Mouse (Mus musculus): Measurements from ENCODE around the gene Iscu. TPM values are rescaled to one million over a fixed set of nuclear protein-coding genes. Genes with fewer than 3 reads are reported as not detected.

The Iscu gene
- polyA plus RNA-seq, 1 experiment from 2014 or later = 112 TPM

- Histone ChIP-seq H3K9ac (no peak overlapping the region), H3K4me2 (no peak overlapping the region), H3K4me3 (no peak overlapping the region), H3K27ac (ENCODE audit: poor library complexity, severe bottlenecking) (no peak overlapping the region), H3K9me3 (replicated peaks) (no peaks in the 10 kb centered on the region), H3K36me3 (peaks cover 18% of the 10 kb centered on the region), H3K4me1 (replicated peaks) (peaks cover 13% of the 10 kb centered on the region), H3K27me3 (replicated peaks) (no peaks in the 10 kb centered on the region)
- WGBS = 72% methylated on average over 5 of the region's 5 CpGs
- no peak for ATAC-seq (ENCODE audit: insufficient number of reproducible peaks, low FRiP score)
Observed at GRCm38 (mm10) chr5:113734376-113734775, 38.2 kb upstream of the Iscu start.

GRCm38 (mm10) chr5:113735023-113735344 is 37.6 kb upstream of the Iscu start:
- WGBS = 36% methylated on average over 7 of the region's 7 CpGs
- H3K4me1 ChIP-seq (replicated peaks) = peaks cover 13% of the 10 kb centered on the region
- peak overlapping the region; percentile 92 for H3K4me2 ChIP-seq
- H3K36me3 ChIP-seq = peaks cover 23% of the 10 kb centered on the region
- peak overlapping the region; percentile 66 for H3K9ac ChIP-seq
- no peaks in the 10 kb centered on the region for H3K9me3 ChIP-seq (replicated peaks)
- peak overlapping the region; percentile 79 for H3K27ac ChIP-seq (ENCODE audit: poor library complexity, severe bottlenecking)
- no peak for ATAC-seq (ENCODE audit: insufficient number of reproducible peaks, low FRiP score)
- no peaks in the 10 kb centered on the region for H3K27me3 ChIP-seq (replicated peaks)
- H3K4me3 ChIP-seq = peak overlapping the region; percentile 86

- peak; percentile 96 for ATAC-seq (ENCODE audit: insufficient number of reproducible peaks, low FRiP score)
- H3K9ac ChIP-seq = peak within 1 kb of the TSS; percentile 85
- H3K4me1 ChIP-seq (replicated peaks) = peaks cover 13% of the 10 kb centered on the region
- peak within 1 kb of the TSS; percentile 79 for H3K27ac ChIP-seq (ENCODE audit: poor library complexity, severe bottlenecking)
- no peaks in the 10 kb centered on the region for H3K9me3 ChIP-seq (replicated peaks)
- peak within 1 kb of the TSS; percentile 86 for H3K4me3 ChIP-seq
- peak within 1 kb of the TSS; percentile 92 for H3K4me2 ChIP-seq
- peaks cover 29% of the 10 kb centered on the region for H3K36me3 ChIP-seq
- H3K27me3 ChIP-seq (replicated peaks) = no peaks in the 10 kb centered on the region
- WGBS = under 1% methylated on average over 71 of the region's 71 CpGs
Observed at GRCm38 (mm10) chr5:113735345-113736112, 37.0 kb upstream of the Iscu start, which contains the start of gene Ficd. TSS of gene Ficd (plus strand) at chr5:113735803.

GRCm38 (mm10) chr5:113736113-113736502 is 36.4 kb upstream of the Iscu start:
- Histone ChIP-seq H3K27me3 (replicated peaks) (no peaks in the 10 kb centered on the region), H3K27ac (ENCODE audit: poor library complexity, severe bottlenecking) (peak overlapping the region; percentile 79), H3K36me3 (peaks cover 34% of the 10 kb centered on the region), H3K4me3 (peak overlapping the region; percentile 86), H3K4me1 (replicated peaks) (peaks cover 13% of the 10 kb centered on the region), H3K4me2 (peak overlapping the region; percentile 92), H3K9ac (peak overlapping the region; percentile 85), H3K9me3 (replicated peaks) (no peaks in the 10 kb centered on the region)
- 7% methylated on average over 10 of the region's 10 CpGs for WGBS
- ATAC-seq (ENCODE audit: insufficient number of reproducible peaks, low FRiP score) = peak; percentile 7; the same call in 1 of the 2 replicates

- Histone ChIP-seq H3K4me1 (replicated peaks) (peaks cover 13% of the 10 kb centered on the region), H3K9ac (peak overlapping the region; percentile 85), H3K27ac (ENCODE audit: poor library complexity, severe bottlenecking) (peak overlapping the region; percentile 79; the same call in 1 of the 2 replicates), H3K27me3 (replicated peaks) (no peaks in the 10 kb centered on the region), H3K36me3 (peaks cover 40% of the 10 kb centered on the region), H3K4me2 (peak overlapping the region; percentile 92), H3K4me3 (peak overlapping the region; percentile 86), H3K9me3 (replicated peaks) (no peaks in the 10 kb centered on the region)
- 41% methylated on average over 15 of the region's 15 CpGs for WGBS
- ATAC-seq (ENCODE audit: insufficient number of reproducible peaks, low FRiP score) = no peak
Observed at GRCm38 (mm10) chr5:113736522-113737164, 35.9 kb upstream of the Iscu start.

- no peak overlapping the region for H3K4me3 ChIP-seq
- WGBS = 92% methylated on average over 11 of the region's 11 CpGs
- H3K4me1 ChIP-seq (replicated peaks) = peaks cover 13% of the 10 kb centered on the region
- peaks cover 50% of the 10 kb centered on the region for H3K36me3 ChIP-seq
- H3K4me2 ChIP-seq = no peak overlapping the region
- H3K27ac ChIP-seq (ENCODE audit: poor library complexity, severe bottlenecking) = no peak overlapping the region
- no peaks in the 10 kb centered on the region for H3K9me3 ChIP-seq (replicated peaks)
- no peak overlapping the region for H3K9ac ChIP-seq
- no peaks in the 10 kb centered on the region for H3K27me3 ChIP-seq (replicated peaks)
- no peak for ATAC-seq (ENCODE audit: insufficient number of reproducible peaks, low FRiP score)
Observed at GRCm38 (mm10) chr5:113737607-113738237, 34.8 kb upstream of the Iscu start.

GRCm38 (mm10) chr5:113747629-113748028 is 24.9 kb upstream of the Iscu start:
- Histone ChIP-seq H3K4me1 (replicated peaks) (no peaks in the 10 kb centered on the region), H3K27ac (ENCODE audit: poor library complexity, severe bottlenecking) (no peak overlapping the region), H3K27me3 (replicated peaks) (no peaks in the 10 kb centered on the region), H3K36me3 (peaks cover 99% of the 10 kb centered on the region), H3K4me3 (no peak overlapping the region), H3K4me2 (no peak overlapping the region), H3K9me3 (replicated peaks) (0 out of 2 replicates have a peak, but pooled peaks cover 8% of the 10 kb centered on the region), H3K9ac (no peak overlapping the region)
- WGBS = 95% methylated on average over 5 of the region's 5 CpGs
- no peak for ATAC-seq (ENCODE audit: insufficient number of reproducible peaks, low FRiP score)

GRCm38 (mm10) chr5:113748556-113749331 is 23.8 kb upstream of the Iscu start:
- Histone ChIP-seq H3K27me3 (replicated peaks) (no peaks in the 10 kb centered on the region), H3K4me3 (no peak overlapping the region), H3K4me2 (no peak overlapping the region), H3K27ac (ENCODE audit: poor library complexity, severe bottlenecking) (no peak overlapping the region), H3K9ac (no peak overlapping the region), H3K36me3 (peaks cover 99% of the 10 kb centered on the region), H3K4me1 (replicated peaks) (no peaks in the 10 kb centered on the region), H3K9me3 (replicated peaks) (0 out of 2 replicates have a peak, but pooled peaks cover 8% of the 10 kb centered on the region)
- WGBS = 92% methylated on average over 13 of the region's 13 CpGs
- no peak for ATAC-seq (ENCODE audit: insufficient number of reproducible peaks, low FRiP score)

GRCm38 (mm10) chr5:113751521-113752157 is 20.9 kb upstream of the Iscu start:
- Histone ChIP-seq H3K36me3 (peaks cover 99% of the 10 kb centered on the region), H3K4me3 (no peak overlapping the region), H3K4me1 (replicated peaks) (no peaks in the 10 kb centered on the region), H3K9ac (no peak overlapping the region), H3K9me3 (replicated peaks) (0 out of 2 replicates have a peak, but pooled peaks cover 3% of the 10 kb centered on the region), H3K4me2 (no peak overlapping the region), H3K27me3 (replicated peaks) (no peaks in the 10 kb centered on the region), H3K27ac (ENCODE audit: poor library complexity, severe bottlenecking) (no peak overlapping the region)
- ATAC-seq (ENCODE audit: insufficient number of reproducible peaks, low FRiP score) = no peak
- 88% methylated on average over 9 of the region's 9 CpGs for WGBS

GRCm38 (mm10) chr5:113755347-113756030 is 17.1 kb upstream of the Iscu start:
- no peaks in the 10 kb centered on the region for H3K9me3 ChIP-seq (replicated peaks)
- H3K4me3 ChIP-seq = no peak overlapping the region
- ATAC-seq (ENCODE audit: insufficient number of reproducible peaks, low FRiP score) = no peak
- no peaks in the 10 kb centered on the region for H3K4me1 ChIP-seq (replicated peaks)
- no peaks in the 10 kb centered on the region for H3K27me3 ChIP-seq (replicated peaks)
- no peak overlapping the region for H3K9ac ChIP-seq
- H3K27ac ChIP-seq (ENCODE audit: poor library complexity, severe bottlenecking) = no peak overlapping the region
- no peak overlapping the region for H3K4me2 ChIP-seq
- 89% methylated on average over 15 of the region's 15 CpGs for WGBS
- H3K36me3 ChIP-seq = peaks cover 99% of the 10 kb centered on the region

Data from heart, embryonic 12.5 days (tissue).